9 mouse cellular contexts compared by ENCODE assay signal in the genomic region with DNA sequence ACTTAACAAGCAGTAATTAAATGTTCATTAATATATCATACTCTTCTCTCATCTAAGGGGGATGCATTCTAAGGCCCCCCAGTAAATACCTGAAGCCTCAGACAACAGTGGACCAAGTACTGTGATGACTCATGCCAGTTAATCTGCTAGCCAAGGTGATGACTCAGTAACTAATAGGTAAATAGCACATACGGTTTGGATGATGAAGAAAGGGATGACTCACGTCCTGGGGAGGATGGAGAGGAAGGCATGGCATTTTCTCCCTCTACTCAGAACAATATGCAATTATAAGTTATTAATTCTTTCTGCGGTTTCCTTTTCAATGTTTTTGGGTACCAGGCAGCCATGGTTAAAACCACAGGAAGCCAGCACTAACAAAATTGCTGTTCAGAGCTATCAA.
"Had no signal": no experiment of that assay in that cellular context is flagged by ENCODE, and none has a peak within 500 bp of the region (broad histone marks: within the 10 kb centered on the region; RNA-seq: fewer than 3 reads in every experiment).

No protein-coding gene starts in this region.

- DNase-seq: kidney, postnatal 25 days; lung, postnatal 14 days; midbrain, embryonic 14.5 days; right cerebral cortex, postnatal 25 days; thymus, postnatal 4 days had no signal

- H3K27me3 ChIP-seq: limb, embryonic 15.5 days; liver, embryonic 12.5 days; lung, embryonic 15.5 days; neural tube, embryonic 13.5 days had no signal

- ATAC-seq: liver, embryonic 12.5 days had no signal
